Mouse (Mus musculus): Measurements from ENCODE around the gene Mcrip2.

Mcrip2 gene

GRCm38 (mm10) chr17:25868601-25869191 lies at the start of gene Mcrip2:
Gene Mcrip2 (minus strand): TSS chr17:25868764.
- DNase-seq (ENCODE audit: low spot score), result peak; percentile 83

DNA sequence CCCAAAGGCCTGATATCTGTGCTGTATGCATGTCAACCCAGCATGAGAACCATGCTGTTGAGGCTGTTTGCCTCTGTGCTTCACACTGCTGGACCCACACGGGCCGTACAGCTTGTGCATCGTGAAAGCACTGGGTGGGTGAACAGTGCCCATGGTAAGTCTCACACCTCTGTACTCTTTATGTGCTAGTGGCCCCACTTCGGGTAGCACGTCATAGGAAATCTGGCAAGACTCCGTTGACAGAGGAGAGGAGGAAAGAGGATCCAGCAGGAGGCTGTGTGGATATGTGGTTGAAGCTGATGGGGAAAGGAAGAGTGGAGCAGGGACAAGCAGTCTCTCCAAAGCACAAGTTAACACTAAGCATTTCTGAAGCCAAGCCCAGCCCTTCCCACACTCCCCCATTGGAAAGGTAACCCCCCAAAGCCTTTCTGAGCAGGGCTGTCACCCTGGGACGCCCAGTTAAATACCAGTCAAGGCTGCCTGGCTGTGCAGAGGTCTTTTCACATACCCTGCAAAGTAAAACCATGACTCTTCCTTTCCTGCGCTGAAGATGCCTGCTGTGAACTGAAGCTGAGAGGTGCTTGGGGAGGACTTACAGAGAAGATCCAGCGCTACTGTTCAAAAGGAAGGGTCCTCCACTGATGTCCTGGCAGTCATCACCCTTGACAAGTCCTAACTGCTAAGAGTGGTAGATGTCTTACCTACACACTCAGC lies 49.6 kb upstream of the Mcrip2 start:
- no peak for DNase-seq (ENCODE audit: low spot score)

- DNase-seq (ENCODE audit: low spot score), result no peak
Observed at GRCm38 (mm10) chr17:25916931-25917647, 48.5 kb upstream of the Mcrip2 start.

DNA sequence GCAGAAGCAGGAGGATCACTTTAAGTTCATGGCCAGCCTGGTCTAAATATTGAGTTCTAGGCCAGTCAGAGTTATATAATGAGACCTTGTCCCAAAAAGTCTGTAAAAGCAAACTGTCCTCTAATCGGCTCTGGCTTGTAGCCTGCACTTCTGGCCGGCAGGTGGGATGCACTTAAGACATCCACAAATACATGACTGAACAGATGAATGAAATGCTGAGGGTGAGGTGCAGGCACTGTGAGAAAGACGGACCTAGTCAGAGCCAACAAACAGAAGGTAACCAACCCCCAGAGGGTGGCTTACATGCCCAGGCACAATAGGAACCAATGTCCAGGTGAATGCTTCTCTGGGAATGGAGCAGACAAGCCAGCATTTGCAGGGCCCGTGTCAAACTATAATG lies 45.7 kb upstream of the Mcrip2 start:
- no peak for DNase-seq (ENCODE audit: low spot score)

DNA sequence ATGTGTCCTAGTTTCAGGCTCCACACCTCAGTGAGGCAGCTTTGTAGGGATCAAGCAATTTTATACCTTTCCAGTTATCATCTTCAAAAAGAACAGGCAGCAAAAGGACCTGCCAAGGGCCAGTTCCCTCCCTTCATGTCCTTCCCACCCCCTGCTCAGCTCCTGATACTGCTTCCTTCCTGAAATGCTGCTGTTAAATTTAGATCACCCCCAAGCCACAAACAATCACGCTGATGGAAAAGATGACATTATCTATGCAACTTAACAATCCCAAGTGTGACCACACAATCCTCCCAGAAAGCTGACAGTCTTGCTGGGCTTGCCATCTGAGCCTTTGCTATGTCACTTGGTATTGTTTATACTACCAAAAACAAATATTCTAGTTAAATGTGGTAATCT lies 45.3 kb upstream of the Mcrip2 start:
- DNase-seq (ENCODE audit: low spot score), result no peak

- DNase-seq (ENCODE audit: low spot score), result peak; percentile 74
Observed at GRCm38 (mm10) chr17:25913186-25913876, 44.8 kb upstream of the Mcrip2 start.

DNA sequence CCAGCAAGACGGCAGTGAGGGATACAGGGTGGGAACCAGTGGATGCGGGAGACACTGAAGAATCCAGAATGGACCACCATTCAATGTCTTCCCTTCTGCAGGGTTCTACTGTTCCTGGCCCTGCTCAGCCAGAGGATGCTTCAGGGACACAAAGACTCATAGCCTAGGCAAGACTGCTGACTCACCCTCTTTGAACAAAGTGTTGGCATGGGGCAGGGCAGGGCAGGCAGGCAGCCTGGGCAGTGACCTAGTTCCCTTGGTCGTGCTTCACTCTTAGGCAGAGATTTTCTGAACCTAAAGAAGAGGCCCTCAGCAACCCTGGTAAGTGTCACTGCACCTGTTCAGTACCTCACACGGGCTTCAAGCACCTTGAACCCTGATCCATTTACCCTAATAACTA lies 43.3 kb upstream of the Mcrip2 start:
- no peak for DNase-seq (ENCODE audit: low spot score)

DNA sequence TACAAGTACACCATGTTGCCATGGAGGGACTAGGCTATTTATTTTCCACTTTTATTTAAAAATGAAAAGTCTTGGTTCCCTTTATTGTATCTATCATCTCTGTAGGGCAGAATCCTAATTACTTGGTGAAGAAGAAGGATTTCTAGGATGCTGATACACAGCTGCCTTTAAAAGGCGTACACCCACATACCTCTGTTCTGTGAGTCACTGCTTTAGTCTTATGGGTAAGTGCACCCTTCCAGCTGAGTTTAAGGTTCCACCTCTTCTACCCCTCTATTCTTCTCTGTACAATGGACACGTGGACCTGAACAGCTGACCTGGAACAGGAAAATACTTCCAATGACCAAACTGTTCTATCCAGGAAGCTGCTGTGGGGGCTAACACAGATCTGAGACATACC lies 39.1 kb upstream of the Mcrip2 start:
- DNase-seq (ENCODE audit: low spot score), result no peak

DNA sequence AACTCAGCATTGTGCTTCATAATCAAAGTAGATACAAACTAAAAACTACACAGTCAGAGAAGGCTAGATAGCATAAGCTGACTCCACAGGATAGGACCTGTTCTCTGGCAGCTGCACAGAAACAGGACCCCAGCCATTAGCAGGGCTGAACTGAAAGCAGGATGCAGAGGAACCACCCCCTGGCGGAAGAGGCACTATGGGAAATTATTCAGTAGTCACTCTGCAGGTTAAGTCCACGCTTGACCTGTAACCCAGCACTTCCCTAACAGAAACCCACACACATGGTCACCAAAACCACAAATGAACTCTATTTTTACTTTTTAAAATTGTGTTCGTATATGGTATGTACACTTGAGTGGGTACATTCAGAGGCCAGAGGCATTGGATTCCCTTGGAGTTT lies 34.5 kb upstream of the Mcrip2 start:
- no peak for DNase-seq (ENCODE audit: low spot score)

DNA sequence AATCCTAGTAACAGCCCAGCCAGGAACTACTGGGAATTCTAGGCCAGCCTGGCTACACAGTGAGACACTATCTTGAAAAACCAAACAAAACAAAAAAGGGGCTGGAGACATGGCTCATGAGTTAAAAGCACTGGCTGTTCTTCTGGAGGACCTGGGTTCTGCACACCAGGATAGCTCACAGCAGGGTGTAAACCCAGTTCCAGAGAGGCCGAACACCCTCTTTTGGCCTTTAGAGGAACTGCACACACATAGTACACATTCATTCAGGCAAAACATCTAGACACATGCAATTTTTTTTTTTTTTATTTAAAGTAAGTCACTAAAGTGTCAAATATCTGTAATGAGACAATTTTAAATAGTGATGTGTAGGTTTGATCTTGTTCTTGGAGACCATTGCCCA lies 31.6 kb upstream of the Mcrip2 start:
- DNase-seq (ENCODE audit: low spot score), result no peak

GRCm38 (mm10) chr17:25895891-25896290 lies 27.3 kb upstream of the Mcrip2 start:
- no peak for DNase-seq (ENCODE audit: low spot score)

DNA sequence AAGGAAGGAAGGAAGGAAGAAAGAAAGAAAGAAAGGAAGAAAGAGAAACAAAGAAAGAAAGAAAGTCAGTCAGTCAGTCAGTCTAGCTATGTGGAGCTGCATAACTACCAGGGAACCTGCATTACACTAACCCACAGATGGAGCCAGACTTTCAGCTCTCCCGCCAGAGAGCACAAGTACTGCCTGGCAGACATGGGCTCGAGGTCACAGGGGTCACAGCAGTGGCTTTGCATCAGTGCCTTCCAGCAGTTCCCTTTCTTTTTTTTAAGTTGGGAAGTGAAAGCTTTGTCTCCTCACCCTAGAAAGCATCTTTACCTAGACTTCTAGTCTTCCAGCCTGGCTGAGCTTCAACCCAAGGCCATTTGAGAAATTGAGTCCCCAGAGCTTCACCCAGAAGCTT lies 26.9 kb upstream of the Mcrip2 start:
- no peak for DNase-seq (ENCODE audit: low spot score)

DNA sequence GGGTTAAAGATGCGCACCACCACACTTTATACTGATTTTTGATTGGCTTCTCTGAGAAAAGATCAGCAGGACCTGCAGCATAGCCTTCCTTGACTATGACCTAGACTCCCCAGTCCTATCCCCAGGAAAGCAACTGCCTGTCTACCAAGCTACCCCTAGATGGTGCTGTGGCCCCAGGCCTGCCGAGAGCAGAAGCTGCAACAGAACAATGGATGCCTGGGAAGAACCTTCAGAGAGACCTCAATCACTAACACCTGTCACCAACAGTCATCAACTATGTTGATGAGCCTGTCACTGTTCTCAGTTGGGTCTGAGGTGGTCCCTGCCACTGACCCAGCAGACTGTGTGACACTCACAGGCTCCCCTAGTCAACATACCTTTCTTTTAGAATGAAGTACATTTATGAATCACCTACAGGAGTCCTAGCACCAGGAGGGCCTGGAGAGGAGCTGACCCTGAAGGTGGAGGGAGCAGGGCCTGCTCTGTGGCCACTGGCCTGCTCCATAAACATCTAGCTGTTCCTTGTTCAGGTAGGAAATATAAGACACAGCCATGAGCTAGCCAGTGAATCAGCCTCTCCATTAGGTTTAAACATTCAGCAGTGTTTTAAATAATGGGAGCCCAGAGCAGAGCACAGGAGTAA lies 25.5 kb upstream of the Mcrip2 start:
- peak; percentile 63 for DNase-seq (ENCODE audit: low spot score)

GRCm38 (mm10) chr17:25888837-25889236 lies 20.3 kb upstream of the Mcrip2 start:
- DNase-seq (ENCODE audit: low spot score), result no peak

DNA sequence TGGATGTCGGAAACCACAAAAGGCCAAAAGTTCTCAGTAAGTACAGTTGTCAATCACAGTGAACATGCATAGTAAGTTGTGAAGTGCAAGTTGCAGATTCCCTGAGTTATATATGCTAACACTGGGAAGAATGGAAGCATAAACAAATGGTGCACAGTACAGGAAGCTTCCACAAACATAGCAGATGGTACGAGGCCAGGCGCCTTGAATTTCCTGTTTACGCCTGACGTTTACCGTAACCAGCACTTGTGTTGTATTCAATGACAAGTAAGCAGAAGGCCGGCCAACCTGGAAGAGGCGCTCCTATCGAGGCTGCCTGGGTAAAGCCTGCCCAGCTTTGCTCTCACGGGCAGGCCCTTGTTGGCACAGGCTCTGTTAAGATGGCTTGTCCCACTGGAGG lies 18.9 kb upstream of the Mcrip2 start:
- no peak for DNase-seq (ENCODE audit: low spot score)

- DNase-seq (ENCODE audit: low spot score), result no peak
Observed at GRCm38 (mm10) chr17:25886806-25887205, 18.2 kb upstream of the Mcrip2 start.

GRCm38 (mm10) chr17:25885636-25886035 lies 17.1 kb upstream of the Mcrip2 start:
- no peak for DNase-seq (ENCODE audit: low spot score)

DNA sequence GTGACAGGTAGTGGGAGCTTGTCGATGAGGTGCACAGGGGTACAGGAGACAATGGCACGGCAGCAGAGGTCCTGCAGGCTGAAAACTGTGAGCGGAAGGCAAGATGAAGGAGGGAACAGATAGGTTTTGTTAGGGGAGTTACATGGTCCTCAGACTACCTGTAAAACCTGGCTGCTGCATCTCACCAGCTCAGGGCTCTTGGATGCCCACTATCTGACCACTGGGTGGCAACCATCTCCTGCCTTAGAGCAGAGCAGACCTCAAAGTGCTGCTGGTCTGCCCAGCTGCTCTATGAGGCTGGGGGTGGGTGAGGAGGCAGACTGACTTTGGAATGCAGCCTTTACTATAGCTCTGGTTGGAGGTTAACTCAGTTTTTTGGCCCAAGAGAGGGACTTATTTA lies 15.3 kb upstream of the Mcrip2 start:
- DNase-seq (ENCODE audit: low spot score), result no peak

GRCm38 (mm10) chr17:25883268-25883667 lies 14.7 kb upstream of the Mcrip2 start:
- no peak for DNase-seq (ENCODE audit: low spot score)

DNA sequence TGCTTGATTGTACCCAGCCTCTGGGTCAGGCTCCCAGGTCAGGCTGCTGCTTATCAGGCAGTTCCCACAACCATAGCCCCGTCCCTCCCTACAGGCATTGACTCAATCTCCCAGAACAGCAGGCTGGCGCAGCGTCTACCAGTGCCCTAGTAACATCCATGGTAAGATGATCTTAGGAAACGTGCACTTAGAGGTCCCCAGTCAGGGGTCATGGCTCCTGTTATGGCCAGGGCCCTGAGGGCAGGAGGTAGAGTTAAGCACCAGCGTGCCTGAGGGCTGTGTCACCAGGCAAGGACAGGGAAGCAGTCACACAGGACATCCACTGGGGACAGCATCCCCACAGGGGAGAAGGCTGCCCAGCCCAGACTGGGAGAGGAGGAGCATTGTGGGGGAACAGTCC lies 13.7 kb upstream of the Mcrip2 start:
- DNase-seq (ENCODE audit: low spot score), result no peak

DNA sequence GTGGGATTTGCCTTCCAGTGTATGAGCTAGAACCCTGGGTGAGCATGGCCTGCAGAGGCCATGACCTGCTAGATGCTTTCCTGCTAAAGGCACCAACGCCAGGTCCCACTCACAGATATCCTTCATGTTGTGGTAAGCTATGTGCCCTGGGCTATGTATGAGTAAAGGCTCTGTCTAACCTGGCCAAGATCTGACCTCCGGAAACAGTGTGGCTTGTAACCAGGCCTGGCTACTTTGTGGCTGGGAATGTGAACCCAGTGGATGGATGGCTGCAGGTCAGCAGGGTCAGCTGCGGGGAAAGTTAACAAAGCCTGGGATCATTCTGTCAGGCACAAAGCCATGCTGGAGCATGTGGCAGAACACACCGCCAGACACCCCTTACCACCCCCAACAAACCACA lies 13.1 kb upstream of the Mcrip2 start:
- DNase-seq (ENCODE audit: low spot score), result no peak

DNA sequence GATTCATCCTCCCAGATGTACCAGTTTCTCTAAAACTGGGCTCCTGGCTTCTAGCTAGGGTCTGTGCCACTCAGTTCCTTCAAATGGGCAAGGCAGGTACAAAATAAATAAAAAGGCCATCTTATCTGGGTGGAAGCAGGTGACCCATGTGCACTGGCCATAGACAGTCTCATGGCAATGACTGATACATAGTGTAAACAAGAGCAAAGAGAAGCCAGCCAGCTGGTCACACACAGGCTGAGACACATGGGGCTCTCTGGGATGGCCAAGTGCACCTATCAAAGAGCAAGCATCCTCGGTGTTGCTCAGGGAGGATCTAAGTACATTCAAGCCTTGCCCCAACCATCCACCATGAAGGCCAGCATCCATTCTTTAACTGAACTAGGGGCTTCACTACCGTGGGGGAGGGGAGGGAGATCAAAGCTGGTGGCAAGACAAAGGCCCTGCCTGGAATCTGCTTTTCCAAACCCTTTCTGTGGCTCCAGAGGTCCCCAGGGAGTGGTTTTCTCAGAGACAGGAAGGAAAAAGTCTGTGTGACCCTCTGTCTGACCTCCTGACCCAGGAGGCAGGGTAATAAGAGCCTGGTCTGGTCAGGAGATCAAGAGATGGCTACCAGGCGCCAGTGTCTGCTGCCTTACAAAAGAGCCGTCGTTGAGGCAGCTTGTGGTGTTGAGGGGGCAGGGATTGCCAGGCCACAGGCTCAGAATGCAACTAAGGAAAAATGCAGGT lies 12.5 kb upstream of the Mcrip2 start:
- no peak for DNase-seq (ENCODE audit: low spot score)

Data from layer of hippocampus, adult 11-12 months (tissue).